Mouse (Mus musculus) hindbrain, embryonic 14.5 days (tissue): Measurements from ENCODE around the gene Epn3. TPM values are rescaled to one million over a fixed set of nuclear protein-coding genes. Genes with fewer than 3 reads are reported as not detected.

Source experiments
- ATAC-seq: fragments of 200-750 bp; cut with Nextera tagmentation; 2 replicates; pipeline ENCODE4 v1.8.0; 2017; ENCODE audit warnings: moderate number of reproducible peaks, mild to moderate bottlenecking, moderate TSS enrichment, moderate library complexity; ENCODE audit not compliant: low FRiP score
- DNase-seq: peaks from one replicate; pipeline ENCODE4 v3.0.0-alpha.2; 2015; ENCODE audit warnings: low spot score
- H3K27ac ChIP-seq: fragments of 300-500 bp; sonication (generic); 2 replicates; pipeline ENCODE4 v1.5.1; 2014; ENCODE audit warnings: mild to moderate bottlenecking, moderate library complexity
- H3K27me3 ChIP-seq: fragments of 300-500 bp; sonication (generic); 2 replicates; pipeline ENCODE4 v1.6.1; 2014; ENCODE audit warnings: mild to moderate bottlenecking, low read length, mixed read lengths; ENCODE audit not compliant: control insufficient read depth, insufficient read depth
- H3K36me3 ChIP-seq: fragments of 300-500 bp; sonication (generic); replicated peaks from 2 replicates; pipeline ENCODE4 v1.6.1; 2014; ENCODE audit not compliant: control insufficient read depth, insufficient read depth
- H3K4me1 ChIP-seq: fragments of 300-500 bp; sonication (generic); replicated peaks from 2 replicates; pipeline ENCODE4 v1.6.1; 2014; ENCODE audit warnings: antibody characterized with exemption, low read length, mixed read lengths; ENCODE audit not compliant: control insufficient read depth, insufficient read depth
- H3K4me2 ChIP-seq: fragments of 300-500 bp; sonication (generic); replicated peaks from 2 replicates; pipeline ENCODE4 v1.6.1; 2014; ENCODE audit warnings: mild to moderate bottlenecking, moderate library complexity
- H3K4me3 ChIP-seq: fragments of 300-500 bp; sonication (generic); replicated peaks from 2 replicates; pipeline ENCODE4 v1.5.1; 2014; ENCODE audit warnings: mild to moderate bottlenecking, low read length
- H3K9ac ChIP-seq: fragments of 300-500 bp; sonication (generic); 2 replicates; pipeline ENCODE4 v1.6.1; 2014
- H3K9me3 ChIP-seq: fragments of 300-500 bp; sonication (generic); 2 replicates; pipeline ENCODE4 v1.6.1; 2016; ENCODE audit warnings: low read length; ENCODE audit not compliant: control insufficient read depth
- WGBS: fragments of 180-500 bp; shearing (Covaris S2); extraction: QIAGEN DNeasy Blood & Tissue Kit; methylation state at CpG from one replicate; pipeline ENCODE4 v1.1.7; 2014; 5-methylcytosine and 5-hydroxymethylcytosine counted together
- polyA plus RNA-seq: library from polyadenylated mRNA; unstranded; fragments of >200 nt; fragmentation: Nextera tagmentation; extraction: Ambion mirVana; gene quantifications from 2 replicates; pipeline ENCODE4 v1.2.1, GENCODE M21; 2014

Gene Epn3
- 1.6 and 2.0 TPM in 2 replicates for polyA plus RNA-seq

GRCm38 (mm10) chr11:94499661-94500152, at the start of gene Epn3:
Gene Epn3 (minus strand): TSS chr11:94499974.
- WGBS: under 1% methylated on average over 25 of the region's 26 CpGs
- H3K4me3 ChIP-seq: peak within 1 kb of the TSS; percentile 18
- H3K4me2 ChIP-seq: peak within 1 kb of the TSS; percentile 55
- DNase-seq (no peak), ATAC-seq (no peak)
- no peaks in the 10 kb centered on the region for H3K36me3 ChIP-seq
- H3K9me3 ChIP-seq: no peaks in the 10 kb centered on the region
- peaks cover 21% of the 10 kb centered on the region for H3K4me1 ChIP-seq
- peak within 1 kb of the TSS; percentile 46 for H3K9ac ChIP-seq
- no peak within 1 kb of the TSS for H3K27ac ChIP-seq
- H3K27me3 ChIP-seq: peaks cover 26% of the 10 kb centered on the region

GRCm38 (mm10) chr11:94548888-94549690, 49.3 kb upstream of the Epn3 start, which contains the start of gene Rsad1:
Gene Rsad1 (minus strand): TSS chr11:94549255.
- Histone ChIP-seq H3K4me2 (peak within 1 kb of the TSS; percentile 92), H3K4me3 (peak within 1 kb of the TSS; percentile 43), H3K27ac (peak within 1 kb of the TSS; percentile 78), H3K36me3 (no peaks in the 10 kb centered on the region), H3K9ac (peak within 1 kb of the TSS; percentile 58), H3K9me3 (no peaks in the 10 kb centered on the region), H3K4me1 (peaks cover 5% of the 10 kb centered on the region), H3K27me3 (no peaks in the 10 kb centered on the region)
- WGBS: 5% methylated on average over 49 of the region's 49 CpGs
- ATAC-seq: peak; percentile 91
- peak; percentile 95 for DNase-seq

GRCm38 (mm10) chr11:94548041-94548784, 48.4 kb upstream of the Epn3 start:
- Histone ChIP-seq H3K9ac (peak overlapping the region; percentile 58), H3K27ac (peak overlapping the region; percentile 78), H3K4me3 (peak overlapping the region; percentile 43), H3K9me3 (no peaks in the 10 kb centered on the region), H3K4me2 (peak overlapping the region; percentile 92), H3K27me3 (no peaks in the 10 kb centered on the region), H3K4me1 (peaks cover 5% of the 10 kb centered on the region), H3K36me3 (no peaks in the 10 kb centered on the region; the same call in 1 of the 2 replicates)
- DNase-seq (peak; percentile 27), ATAC-seq (peak; percentile 31)
- WGBS: 13% methylated on average over 24 of the region's 24 CpGs

- Histone ChIP-seq H3K36me3 (peaks cover 1% of the 10 kb centered on the region; the same call in 1 of the 2 replicates), H3K4me1 (peaks cover 5% of the 10 kb centered on the region), H3K27ac (no peak overlapping the region), H3K9me3 (no peaks in the 10 kb centered on the region), H3K4me2 (no peak overlapping the region), H3K9ac (no peak overlapping the region), H3K4me3 (no peak overlapping the region), H3K27me3 (no peaks in the 10 kb centered on the region)
- WGBS: 91% methylated on average over 6 of the region's 6 CpGs
- ATAC-seq (no peak), DNase-seq (no peak)
Observed at GRCm38 (mm10) chr11:94547271-94547670, 47.5 kb upstream of the Epn3 start.

- no peak overlapping the region for H3K27ac ChIP-seq
- peaks cover 5% of the 10 kb centered on the region for H3K4me1 ChIP-seq
- 100% methylated on average over 5 of the region's 5 CpGs for WGBS
- ATAC-seq: no peak
- no peaks in the 10 kb centered on the region for H3K9me3 ChIP-seq
- H3K27me3 ChIP-seq: no peaks in the 10 kb centered on the region
- no peak for DNase-seq
- no peak overlapping the region for H3K4me2 ChIP-seq
- H3K4me3 ChIP-seq: no peak overlapping the region
- no peak overlapping the region for H3K9ac ChIP-seq
- peaks cover 6% of the 10 kb centered on the region; the same call in 1 of the 2 replicates for H3K36me3 ChIP-seq
Observed at GRCm38 (mm10) chr11:94546381-94546780, 46.6 kb upstream of the Epn3 start.

GRCm38 (mm10) chr11:94544422-94544821, 44.6 kb upstream of the Epn3 start:
- 45% methylated on average over 18 of the region's 18 CpGs for WGBS
- Histone ChIP-seq H3K4me1 (peaks cover 5% of the 10 kb centered on the region), H3K27ac (no peak overlapping the region), H3K4me3 (no peak overlapping the region), H3K36me3 (peaks cover 6% of the 10 kb centered on the region; the same call in 1 of the 2 replicates), H3K9ac (no peak overlapping the region), H3K4me2 (peak overlapping the region; percentile 13; the same call in 1 of the 2 replicates), H3K9me3 (no peaks in the 10 kb centered on the region), H3K27me3 (no peaks in the 10 kb centered on the region)
- ATAC-seq (no peak), DNase-seq (no peak)

- no peaks in the 10 kb centered on the region for H3K27me3 ChIP-seq
- no peak overlapping the region for H3K4me3 ChIP-seq
- 32% methylated on average over 9 of the region's 9 CpGs for WGBS
- H3K27ac ChIP-seq: no peak overlapping the region
- H3K36me3 ChIP-seq: peaks cover 6% of the 10 kb centered on the region; the same call in 1 of the 2 replicates
- H3K4me1 ChIP-seq: peaks cover 5% of the 10 kb centered on the region
- H3K9ac ChIP-seq: no peak overlapping the region
- no peak overlapping the region for H3K4me2 ChIP-seq
- H3K9me3 ChIP-seq: no peaks in the 10 kb centered on the region
- peak; percentile 81 for DNase-seq
- ATAC-seq: no peak
Observed at GRCm38 (mm10) chr11:94543932-94544331, 44.2 kb upstream of the Epn3 start.

GRCm38 (mm10) chr11:94543344-94543743, 43.6 kb upstream of the Epn3 start:
- Histone ChIP-seq H3K27ac (no peak overlapping the region), H3K9ac (no peak overlapping the region), H3K4me1 (peaks cover 5% of the 10 kb centered on the region), H3K36me3 (peaks cover 6% of the 10 kb centered on the region; the same call in 1 of the 2 replicates), H3K9me3 (no peaks in the 10 kb centered on the region), H3K4me3 (no peak overlapping the region), H3K27me3 (no peaks in the 10 kb centered on the region), H3K4me2 (no peak overlapping the region)
- no peak for DNase-seq
- no peak for ATAC-seq
- WGBS: 83% methylated on average over 12 of the region's 12 CpGs

GRCm38 (mm10) chr11:94542400-94542799, 42.6 kb upstream of the Epn3 start:
- Histone ChIP-seq H3K27ac (no peak overlapping the region), H3K9ac (no peak overlapping the region), H3K36me3 (peaks cover 6% of the 10 kb centered on the region; the same call in 1 of the 2 replicates), H3K4me2 (no peak overlapping the region), H3K4me1 (no peaks in the 10 kb centered on the region), H3K27me3 (no peaks in the 10 kb centered on the region), H3K9me3 (no peaks in the 10 kb centered on the region), H3K4me3 (no peak overlapping the region)
- WGBS: 91% methylated on average over 4 of the region's 4 CpGs
- DNase-seq (no peak), ATAC-seq (no peak)
